Mouse (Mus musculus) myocyte (in vitro differentiated cells): ENCODE data around the gene Hist1h2ai.

ENCODE experiments used
- MYOD1 ChIP-seq, 3 experiments: IDR thresholded peaks; one replicate each; pipeline ENCODE4 v1.6.1; 2011; ENCODE audit warnings: control low read depth in 2 of 3, low read depth in 2 of 3, mild to moderate bottlenecking in 2 of 3, moderate library complexity in 1 of 3; ENCODE audit not compliant: insufficient read length in 2 of 3, control insufficient read depth in 1 of 3
- MYOG ChIP-seq, 3 experiments: IDR thresholded peaks; one replicate each; pipeline ENCODE4 v1.6.1; 2011; ENCODE audit warnings: control low read depth in 2 of 3, low read depth in 2 of 3, mild to moderate bottlenecking in 2 of 3; ENCODE audit not compliant: insufficient read length in 2 of 3, control insufficient read depth in 1 of 3, insufficient read depth in 1 of 3
- POLR2A ChIP-seq: IDR thresholded peaks from one replicate; pipeline ENCODE4 v1.6.1; 2011; ENCODE audit warnings: low read depth, mild to moderate bottlenecking, control low read depth, moderate library complexity; ENCODE audit not compliant: insufficient read length

- TF ChIP-seq MYOG (IDR thresholded peaks at IDR 0.05; ENCODE audit: control insufficient read depth in 1 of 3, insufficient read depth in 1 of 3, insufficient read length in 2 of 3, low read depth in 2 of 3) (no peak), POLR2A (peak; percentile 11), MYOD1 (IDR thresholded peaks at IDR 0.05; ENCODE audit: control insufficient read depth in 1 of 3, insufficient read length in 2 of 3, low read depth in 2 of 3) (no peak)
These were observed 33.4 kb downstream of the Hist1h2ai start for GRCm38 (mm10) chr13:21749387-21750158.
